Mouse (Mus musculus) C2C12 (cell line): ENCODE results near the gene Tuba1b.

Source experiments
- CTCF ChIP-seq: IDR thresholded peaks from one replicate; pipeline ENCODE4 v1.5.1; 2011; ENCODE audit not compliant: control insufficient read depth, insufficient read depth, insufficient read length
- MYOG ChIP-seq: IDR thresholded peaks from one replicate; pipeline ENCODE4 v1.6.1; 2011; ENCODE audit not compliant: control insufficient read depth, insufficient read length; ENCODE audit errors: extremely low read depth

GRCm38 (mm10) chr15:98914903-98915302, 19.5 kb downstream of the Tuba1b start:
- no peak for TF ChIP-seq CTCF
- TF ChIP-seq MYOG: no peak
